Mouse (Mus musculus): Measurements from ENCODE around the gene Mtf1.

The Mtf1 gene

DNA sequence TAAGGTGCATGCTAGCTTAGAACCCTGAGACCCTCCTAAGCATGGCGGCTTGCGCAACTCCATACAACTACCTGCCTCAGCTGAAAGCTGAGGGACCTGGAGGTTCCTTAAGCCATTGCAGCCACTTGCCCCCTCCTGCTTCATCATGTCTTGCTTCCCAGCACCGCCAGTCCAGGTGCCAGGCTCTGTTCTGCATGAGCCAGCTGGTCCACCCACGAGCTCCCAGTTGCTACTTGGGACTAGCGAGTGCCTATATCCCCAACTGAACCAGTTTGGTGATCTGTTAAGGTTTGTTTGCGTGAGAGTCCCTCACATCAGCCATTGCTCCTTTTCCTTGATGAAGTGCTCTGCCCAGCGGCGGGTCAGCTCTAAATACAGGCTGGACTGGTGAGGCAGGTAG, 54.4 kb downstream of the Mtf1 start:
- no peak for DNase-seq (ENCODE audit: low spot score)

DNA sequence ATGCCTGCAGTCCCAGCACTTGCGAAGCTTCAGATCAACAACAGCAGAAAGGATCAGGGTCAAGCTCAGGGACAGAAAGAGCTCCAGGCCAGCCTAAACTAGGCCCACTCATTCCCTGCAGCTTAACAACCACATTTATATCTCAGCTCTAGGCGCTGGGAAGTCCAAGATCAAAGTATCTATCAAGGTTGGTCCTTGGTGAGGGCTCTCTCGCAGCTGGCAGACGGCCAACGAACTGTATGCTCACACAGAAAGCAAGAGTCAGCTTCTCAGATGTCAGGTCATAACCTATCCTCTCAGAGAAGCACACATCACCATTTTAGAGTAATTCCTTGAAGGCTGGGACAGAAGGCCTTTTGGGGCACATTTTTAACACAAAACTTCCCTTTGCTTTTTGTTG, 56.5 kb downstream of the Mtf1 start:
- peak; percentile 71 for DNase-seq (ENCODE audit: low spot score)

DNA sequence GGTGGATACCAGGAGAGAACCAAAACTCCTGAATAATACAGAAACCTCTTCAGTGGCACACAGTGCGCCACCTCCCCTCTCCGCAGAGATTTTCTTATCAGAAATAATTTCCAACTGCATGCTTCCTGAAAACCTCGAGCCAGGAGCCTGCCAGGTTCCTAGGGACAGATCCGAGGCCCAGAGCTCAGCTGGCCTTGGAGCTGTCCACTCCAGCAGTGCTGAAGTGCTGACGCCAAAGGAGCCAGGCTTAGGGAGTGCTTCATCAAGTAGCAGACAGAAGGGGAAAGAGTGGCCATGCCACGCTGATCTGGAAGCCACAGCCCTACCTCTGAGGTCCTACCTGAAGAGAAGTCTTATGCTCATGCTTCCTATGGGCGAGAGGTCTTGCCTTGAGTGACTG, 58.5 kb downstream of the Mtf1 start:
- DNase-seq (ENCODE audit: low spot score): peak; percentile 50

DNA sequence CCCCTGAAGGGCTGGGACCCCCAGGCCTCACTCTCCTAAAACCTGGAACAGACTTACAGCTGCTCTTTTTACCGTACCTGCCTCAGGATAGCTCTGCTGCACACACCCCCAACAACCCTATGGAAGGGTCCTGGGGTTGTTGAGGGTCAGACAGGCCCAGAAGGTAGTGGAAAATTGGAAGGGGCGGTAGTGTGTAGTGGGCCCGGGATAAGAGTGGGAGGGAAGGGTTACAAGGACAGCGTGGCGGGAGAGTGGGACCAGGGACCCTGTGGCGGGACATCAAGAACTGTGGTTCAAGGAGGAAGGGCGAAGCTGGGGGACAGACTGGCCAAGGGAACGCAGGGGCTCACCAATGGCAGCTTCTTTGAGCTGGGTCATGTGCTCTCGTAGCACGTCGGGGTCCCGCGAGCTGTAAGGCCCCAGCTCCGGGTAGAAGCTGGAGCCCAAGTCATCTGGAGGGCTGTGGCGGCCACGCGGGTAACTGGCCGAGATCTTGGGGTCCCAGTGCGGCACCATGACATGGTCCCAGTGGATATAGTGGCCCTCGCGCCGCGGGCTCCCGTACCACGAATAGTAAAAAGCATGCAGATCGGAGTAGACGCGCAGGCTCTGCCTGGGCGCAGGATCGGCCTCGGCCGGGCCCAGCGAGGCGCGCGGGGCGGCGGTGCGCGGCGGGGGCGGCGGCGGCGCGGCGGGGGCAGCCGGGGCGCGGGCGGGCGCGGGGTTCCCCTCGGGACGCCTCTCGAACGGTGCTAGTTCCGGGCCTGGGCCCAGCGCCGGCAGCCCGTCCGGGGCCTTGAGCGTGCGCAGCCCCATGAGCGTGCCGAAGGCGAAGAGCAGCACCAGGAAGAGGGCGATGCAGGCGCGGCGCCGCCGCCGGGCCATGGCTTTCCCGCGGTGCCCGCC, 59.6 kb downstream of the Mtf1 start, which contains the start of gene Maneal:
Gene Maneal (minus strand): TSS at position 889 of the 906 bp plus-strand sequence.
- DNase-seq (ENCODE audit: low spot score): no peak

DNA sequence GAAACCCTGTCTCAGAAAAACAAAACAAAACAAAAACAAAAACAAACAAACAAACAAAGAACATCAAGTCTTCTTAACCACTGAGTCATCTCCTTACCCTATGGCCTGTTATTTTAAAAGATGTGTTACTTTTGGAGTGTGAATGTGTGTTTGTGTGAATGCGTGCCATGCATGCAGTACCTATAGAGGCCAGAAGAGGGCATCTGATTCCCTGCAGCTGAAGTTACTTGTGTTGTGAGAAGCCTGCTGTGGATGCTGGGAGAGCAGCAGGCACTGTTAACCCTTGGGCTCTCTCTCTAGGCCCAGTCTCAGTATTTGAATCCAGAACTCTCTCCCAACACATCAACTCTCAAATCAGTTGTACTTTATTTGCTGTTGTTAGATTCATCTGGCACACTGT, 70.8 kb downstream of the Mtf1 start:
- no peak for DNase-seq (ENCODE audit: low spot score)

DNA sequence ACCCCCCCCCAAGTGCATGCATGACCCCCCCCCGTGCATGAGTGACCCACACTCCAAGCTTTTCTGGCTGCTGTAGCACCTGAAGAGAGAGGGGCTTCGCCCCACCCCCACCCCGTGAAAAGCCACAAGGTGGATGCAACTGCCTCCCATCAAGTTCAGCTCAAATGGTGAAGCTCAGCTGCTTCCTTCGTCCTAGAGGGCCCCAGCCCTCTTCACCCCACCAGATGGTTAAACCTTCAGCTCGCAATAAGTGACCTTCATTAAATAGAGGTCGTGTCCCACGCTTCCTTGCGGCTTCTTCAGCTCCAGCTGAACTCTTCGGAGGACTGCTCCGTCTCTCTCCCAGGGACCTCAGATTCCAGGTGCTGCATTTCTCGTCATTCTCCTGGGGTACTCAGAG, 78.7 kb downstream of the Mtf1 start, which contains the start of gene Epha10:
Gene Epha10 (plus strand): TSS at position 301 of the 400 bp plus-strand sequence.
- no peak for DNase-seq (ENCODE audit: low spot score)

DNA sequence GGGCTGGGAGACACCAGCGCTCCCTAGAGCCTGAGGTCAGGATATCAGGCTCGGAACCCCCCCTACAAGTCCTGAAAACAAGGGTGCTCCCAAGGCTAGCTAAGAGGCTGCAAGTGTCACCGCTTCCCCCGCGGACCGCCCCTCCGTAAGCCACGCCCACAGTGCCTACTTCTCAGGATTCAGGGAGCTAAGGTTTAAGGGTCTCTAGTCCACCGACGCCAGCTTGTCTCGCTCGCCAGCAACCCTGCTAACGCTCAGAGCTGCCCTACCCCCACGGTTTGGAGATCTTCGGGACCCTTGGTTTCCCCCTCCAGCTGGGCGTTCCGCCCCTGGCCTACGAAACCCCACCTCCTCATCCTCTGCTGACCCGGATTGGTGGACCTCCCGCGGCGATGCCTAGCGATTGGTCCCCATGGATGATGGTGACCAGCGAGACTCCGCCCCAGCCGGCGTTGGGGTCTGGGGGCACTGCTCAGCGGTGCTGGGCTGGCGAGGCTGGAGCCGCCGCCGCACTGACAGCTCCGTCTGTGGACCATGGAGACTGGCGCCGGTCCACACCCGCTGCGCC, 79.5 kb downstream of the Mtf1 start:
- no peak for DNase-seq (ENCODE audit: low spot score)

DNA sequence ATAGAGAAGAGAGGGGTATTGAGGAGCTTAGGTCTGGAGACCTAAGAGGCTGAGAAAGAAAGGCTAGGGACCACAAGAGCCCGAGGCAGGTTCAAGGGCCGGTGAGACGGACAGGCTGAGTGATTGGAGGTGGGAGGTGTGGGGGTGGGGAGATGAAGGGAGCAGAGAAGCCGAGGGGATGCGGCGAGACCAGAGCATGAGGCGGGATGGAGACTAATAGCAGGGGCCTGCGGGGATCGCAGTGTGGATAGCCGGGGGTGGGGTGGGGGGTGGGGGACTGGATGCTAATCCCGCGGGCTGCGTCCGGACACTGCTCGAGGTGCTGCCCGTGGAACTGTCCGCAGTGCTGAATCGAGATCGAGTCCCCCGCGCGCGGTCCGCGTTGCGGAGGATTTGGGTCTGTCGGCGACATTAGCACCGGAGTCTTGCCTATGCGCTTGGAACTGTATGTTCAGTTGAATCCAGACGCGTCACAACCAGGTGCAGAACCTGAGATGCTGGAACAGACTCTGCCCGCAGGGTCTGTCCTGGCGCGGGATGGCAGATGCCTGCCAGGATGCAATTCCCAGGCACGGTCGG, 80.3 kb downstream of the Mtf1 start:
- DNase-seq (ENCODE audit: low spot score): no peak

DNA sequence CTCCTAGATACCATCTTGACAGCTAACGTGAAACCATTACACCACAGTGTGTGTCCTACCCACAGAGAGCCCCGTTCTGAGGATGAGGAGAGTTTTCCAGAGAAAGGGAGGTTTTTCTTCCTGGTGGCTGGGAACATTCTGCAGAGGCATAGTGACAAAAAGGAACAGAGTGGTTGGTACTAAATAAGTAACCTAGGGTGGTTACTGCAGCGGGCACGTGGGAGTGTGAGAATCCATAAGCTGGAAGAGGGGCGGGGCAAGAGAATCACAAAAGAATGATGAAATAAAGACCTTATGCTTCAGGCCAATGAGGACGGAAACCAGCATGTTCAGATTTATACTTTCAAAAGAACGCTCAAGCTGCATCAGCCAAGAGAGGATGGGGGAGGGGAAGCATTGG, 86.8 kb downstream of the Mtf1 start:
- DNase-seq (ENCODE audit: low spot score): no peak

DNA sequence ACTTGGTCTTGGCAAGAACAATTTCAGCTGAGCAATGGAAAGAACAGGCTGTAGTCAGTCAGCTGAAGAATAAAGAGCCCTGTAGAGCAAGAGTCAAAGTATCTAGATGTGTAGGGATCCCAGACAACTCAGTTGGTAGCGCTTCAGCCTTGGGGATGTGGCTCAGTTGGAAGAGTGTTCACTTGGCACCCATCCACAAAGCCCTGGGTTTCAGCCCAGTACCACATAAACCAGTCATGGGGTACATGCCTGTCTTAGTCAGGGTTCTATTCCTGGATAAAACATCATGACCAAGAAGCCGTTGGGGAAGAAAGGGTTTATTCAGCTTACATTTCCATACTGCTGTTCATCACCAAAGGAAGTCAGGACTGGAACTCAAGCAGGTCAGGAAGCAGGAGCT, 88.0 kb downstream of the Mtf1 start:
- DNase-seq (ENCODE audit: low spot score): no peak

DNA sequence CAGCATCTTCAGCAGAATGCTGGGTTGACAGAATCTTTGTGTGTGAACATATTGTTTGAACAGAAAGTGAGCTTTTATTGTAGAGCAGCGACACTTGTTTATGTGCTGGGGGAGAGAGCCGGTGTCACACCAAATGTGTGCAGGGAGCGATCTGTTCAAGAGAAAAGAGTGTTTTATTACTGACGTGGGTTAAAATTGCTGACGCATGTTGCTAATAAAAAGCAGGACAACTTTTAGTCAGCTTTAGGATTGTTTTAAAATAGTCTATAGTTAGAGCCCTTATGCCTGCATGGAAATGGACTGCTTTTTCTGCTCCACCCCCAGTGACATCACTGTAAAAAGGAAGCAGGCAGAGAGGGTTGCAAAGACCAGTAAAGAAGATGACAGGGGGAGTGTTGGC, 88.9 kb downstream of the Mtf1 start:
- no peak for DNase-seq (ENCODE audit: low spot score)

DNA sequence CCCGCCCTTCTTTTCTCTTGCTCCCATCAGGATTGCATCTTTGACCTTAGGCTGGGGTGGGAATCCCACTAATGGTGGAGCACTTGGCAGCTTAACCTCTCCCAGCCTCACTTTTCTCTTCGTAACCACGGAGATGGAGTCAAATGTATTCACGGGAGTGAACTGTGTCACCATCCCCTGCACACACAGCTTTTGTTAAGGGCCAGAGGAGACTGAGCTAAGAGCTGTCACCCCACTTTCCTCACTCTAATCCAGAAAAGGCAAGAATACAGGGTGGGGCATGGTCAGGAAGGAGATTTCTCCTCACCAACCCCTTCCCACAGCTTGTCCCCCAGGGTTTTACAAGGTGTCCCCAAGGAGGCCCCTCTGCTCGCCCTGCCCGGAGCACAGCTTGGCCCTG, 91.9 kb downstream of the Mtf1 start:
- no peak for DNase-seq (ENCODE audit: low spot score)

DNA sequence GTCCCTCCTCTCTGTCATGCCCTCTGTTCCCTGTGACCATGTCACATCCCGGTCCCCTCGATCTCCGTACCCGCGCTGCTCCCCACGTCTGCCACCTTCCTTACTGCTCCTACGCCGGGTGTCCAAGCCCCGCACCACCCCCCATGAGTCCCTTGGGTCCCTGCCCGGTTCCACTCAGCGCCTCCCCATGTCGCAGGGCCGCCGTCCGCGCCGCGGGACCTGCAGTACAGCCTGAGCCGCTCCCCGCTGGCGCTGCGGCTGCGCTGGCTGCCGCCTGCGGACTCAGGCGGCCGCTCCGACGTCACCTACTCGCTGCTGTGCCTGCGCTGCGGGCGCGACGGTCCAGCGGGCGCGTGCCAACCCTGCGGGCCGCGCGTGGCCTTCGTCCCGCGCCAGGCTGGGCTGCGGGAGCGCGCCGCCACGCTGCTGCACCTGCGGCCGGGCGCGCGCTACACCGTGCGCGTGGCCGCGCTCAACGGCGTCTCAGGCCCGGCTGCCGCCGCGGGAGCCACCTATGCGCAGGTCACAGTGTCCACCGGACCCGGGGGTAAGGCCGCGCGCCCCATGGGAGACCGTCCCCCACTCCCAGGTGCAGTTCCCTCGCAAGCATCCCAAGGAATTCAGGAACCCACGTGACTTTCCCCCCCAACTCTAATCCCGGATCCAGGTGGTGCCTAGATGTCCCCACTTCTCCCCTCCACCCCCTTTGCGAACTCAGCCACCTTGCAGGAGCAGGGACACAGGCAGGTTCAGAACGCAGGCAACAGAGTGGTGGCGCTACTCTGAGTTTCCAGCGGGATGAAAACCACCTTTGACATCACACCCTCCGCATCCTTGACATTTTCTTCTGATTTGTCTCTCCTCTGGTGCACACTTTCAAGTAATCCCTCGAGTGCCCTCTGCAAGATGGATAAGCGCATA, 92.9 kb downstream of the Mtf1 start:
- no peak for DNase-seq (ENCODE audit: low spot score)

DNA sequence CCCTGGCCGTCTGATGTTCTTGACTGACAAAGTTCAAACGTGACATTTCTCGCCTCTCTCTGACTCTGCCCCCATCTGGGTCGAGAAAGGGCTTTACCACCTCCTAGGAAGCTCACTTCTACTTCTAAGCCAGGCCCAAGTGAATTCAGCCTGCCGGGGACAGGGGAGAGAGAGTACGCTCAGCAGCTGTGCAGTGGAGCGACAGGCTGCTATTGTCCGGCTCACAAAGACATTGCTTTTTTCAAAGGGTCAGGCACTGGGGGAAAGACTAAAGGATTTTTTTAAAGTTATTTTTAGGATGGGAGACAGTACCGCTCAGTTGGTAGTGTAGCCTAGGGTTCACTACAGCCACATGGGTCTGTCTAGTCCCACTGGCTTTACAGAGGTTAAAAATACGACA, 96.5 kb downstream of the Mtf1 start:
- no peak for DNase-seq (ENCODE audit: low spot score)

All from ovary, adult 18-20 months (tissue).